Mouse (Mus musculus) midbrain, embryonic 16.5 days (tissue): ENCODE measurements at regions not wholly inside any gene's neighbourhood (a gene's known extent, or its start where the extent isn't known, plus 50 kb on each side); places are given as distances from the start of the nearest gene placed in this dataset.

Experiments
- ATAC-seq: fragments of 200-750 bp; cut with Nextera tagmentation; 2 replicates; pipeline ENCODE4 v1.8.0; 2017; ENCODE audit warnings: moderate TSS enrichment
- H3K27ac ChIP-seq: fragments of 300-500 bp; sonication (generic); 2 replicates; pipeline ENCODE4 v1.5.1; 2014; ENCODE audit warnings: mild to moderate bottlenecking, low read length, mixed read lengths
- H3K27me3 ChIP-seq: fragments of 300-500 bp; sonication (generic); 2 replicates; pipeline ENCODE4 v1.6.1; 2014; ENCODE audit warnings: low read depth, low read length, mixed read lengths; ENCODE audit not compliant: control insufficient read depth, insufficient read depth
- H3K36me3 ChIP-seq: fragments of 300-500 bp; sonication (generic); 2 replicates; pipeline ENCODE4 v1.6.1; 2014; ENCODE audit warnings: mild to moderate bottlenecking, low read length, moderate library complexity, mixed read lengths; ENCODE audit not compliant: control insufficient read depth, insufficient read depth
- H3K4me1 ChIP-seq: fragments of 300-500 bp; sonication (generic); 2 replicates; pipeline ENCODE4 v1.6.1; 2014; ENCODE audit warnings: mild to moderate bottlenecking, low read length, mixed read lengths; ENCODE audit not compliant: control insufficient read depth, insufficient read depth
- H3K4me2 ChIP-seq: fragments of 300-500 bp; sonication (generic); 2 replicates; pipeline ENCODE4 v1.6.1; 2014; ENCODE audit warnings: mild to moderate bottlenecking, low read length, mixed read lengths
- H3K4me3 ChIP-seq: fragments of 300-500 bp; sonication (generic); 2 replicates; pipeline ENCODE4 v1.5.1; 2014; ENCODE audit warnings: low read depth, mild to moderate bottlenecking, low read length, moderate library complexity, mixed read lengths
- H3K9ac ChIP-seq: fragments of 300-500 bp; sonication (generic); 2 replicates; pipeline ENCODE4 v1.6.1; 2014; ENCODE audit warnings: low read depth, low read length, mixed read lengths
- H3K9me3 ChIP-seq: fragments of 300-500 bp; sonication (generic); replicated peaks from 2 replicates; pipeline ENCODE4 v1.6.1; 2014; ENCODE audit warnings: mild to moderate bottlenecking, low read length, mixed read lengths; ENCODE audit not compliant: control insufficient read depth, poor library complexity, severe bottlenecking
- WGBS: fragments of 180-500 bp; shearing (Covaris S2); extraction: QIAGEN DNeasy Blood & Tissue Kit; methylation state at CpG from one replicate; pipeline ENCODE4 v1.1.7; 2014; 5-methylcytosine and 5-hydroxymethylcytosine counted together

DNA sequence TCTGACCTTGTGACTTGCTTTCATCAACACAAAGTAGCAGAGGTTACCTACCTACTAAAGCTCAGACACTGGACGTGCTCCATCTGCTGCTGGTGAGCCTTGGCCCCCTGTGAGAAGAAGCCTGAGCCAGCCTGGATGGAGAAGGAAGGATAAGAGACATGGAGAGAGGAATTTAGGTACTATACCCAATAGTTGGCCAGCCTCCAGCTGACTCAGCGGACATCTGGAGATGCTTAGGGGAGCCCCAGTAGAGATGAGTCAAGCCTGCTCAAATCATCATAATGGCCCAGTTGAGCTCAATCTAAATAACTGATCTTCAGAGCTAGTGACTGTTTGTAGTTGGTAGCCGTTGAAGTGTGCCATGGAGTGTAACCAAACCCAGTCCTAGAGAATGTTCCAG is 53.7 kb upstream of the Ripply2 start:
- H3K9ac ChIP-seq, result no peak overlapping the region
- no peak overlapping the region for H3K4me3 ChIP-seq
- no peaks in the 10 kb centered on the region for H3K9me3 ChIP-seq
- H3K27me3 ChIP-seq, result no peaks in the 10 kb centered on the region
- no peaks in the 10 kb centered on the region for H3K4me1 ChIP-seq
- WGBS, result 75% methylated on average over 3 of the region's 3 CpGs
- no peaks in the 10 kb centered on the region for H3K36me3 ChIP-seq
- no peak for ATAC-seq
- no peak overlapping the region for H3K27ac ChIP-seq
- no peak overlapping the region for H3K4me2 ChIP-seq

DNA sequence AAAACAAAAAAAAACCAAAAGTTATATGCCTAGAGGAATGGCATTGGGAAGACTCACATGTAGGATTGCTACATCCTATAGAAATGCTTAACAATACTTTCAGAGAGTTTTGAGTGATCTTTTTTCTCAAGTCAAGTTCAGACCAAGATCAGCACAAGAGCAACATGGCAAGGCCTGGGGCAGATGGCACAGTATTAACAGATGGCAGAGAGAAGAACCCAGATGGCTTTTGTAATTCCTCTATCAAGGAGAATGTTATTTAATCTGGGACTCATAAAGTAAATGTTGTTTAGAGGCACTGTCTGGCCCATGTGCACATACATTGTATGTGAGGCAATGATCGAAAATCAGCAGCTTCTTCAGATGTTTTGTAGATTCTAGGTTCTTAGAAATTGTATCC is 58.3 kb upstream of the Ripply2 start:
- Histone ChIP-seq H3K9me3 (no peaks in the 10 kb centered on the region), H3K9ac (no peak overlapping the region), H3K36me3 (no peaks in the 10 kb centered on the region), H3K4me1 (peaks cover under 1% of the 10 kb centered on the region; the same call in 1 of the 2 replicates), H3K4me2 (no peak overlapping the region), H3K27me3 (no peaks in the 10 kb centered on the region), H3K4me3 (no peak overlapping the region), H3K27ac (no peak overlapping the region)
- no peak for ATAC-seq
- 86% methylated on average over 1 of the region's 1 CpGs for WGBS

DNA sequence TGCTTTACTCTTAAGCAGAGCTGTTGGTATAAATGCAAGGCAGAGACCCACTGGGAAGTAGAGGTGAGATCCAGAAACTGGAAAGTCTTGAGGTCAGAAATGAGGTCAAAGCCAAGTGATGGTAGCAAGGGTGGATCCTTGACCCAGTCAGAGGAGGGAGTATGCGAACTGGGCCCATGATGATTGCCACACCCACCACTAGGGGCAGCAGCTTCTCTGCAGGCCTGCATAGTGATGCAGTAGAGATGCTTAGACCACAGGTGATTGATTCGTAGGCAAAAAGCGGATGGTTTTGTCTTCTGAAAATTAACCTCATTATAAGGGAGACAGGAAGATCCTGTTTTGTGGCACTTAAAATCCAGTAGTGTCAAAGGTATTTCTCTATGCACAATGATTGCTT is 59.6 kb upstream of the Ripply2 start:
- Histone ChIP-seq H3K4me1 (peaks cover 7% of the 10 kb centered on the region), H3K9me3 (no peaks in the 10 kb centered on the region), H3K4me3 (no peak overlapping the region), H3K36me3 (no peaks in the 10 kb centered on the region), H3K27ac (no peak overlapping the region), H3K4me2 (no peak overlapping the region), H3K9ac (no peak overlapping the region), H3K27me3 (no peaks in the 10 kb centered on the region)
- WGBS, result 84% methylated on average over 3 of the region's 3 CpGs
- ATAC-seq, result no peak

GRCm38 (mm10) chr9:86951958-86952509 is 63.3 kb upstream of the Ripply2 start:
- ATAC-seq, result peak; percentile 79
- Histone ChIP-seq H3K27ac (no peak overlapping the region), H3K4me2 (0 out of 2 replicates have a peak overlapping the region, but pooled peaks have one; percentile 0)

GRCm38 (mm10) chr9:86949885-86950284 is 65.5 kb upstream of the Ripply2 start:
- Histone ChIP-seq H3K9me3 (no peaks in the 10 kb centered on the region), H3K27me3 (no peaks in the 10 kb centered on the region), H3K4me2 (no peak overlapping the region), H3K4me3 (no peak overlapping the region), H3K9ac (no peak overlapping the region), H3K36me3 (no peaks in the 10 kb centered on the region), H3K27ac (no peak overlapping the region), H3K4me1 (peaks cover 7% of the 10 kb centered on the region)
- no peak for ATAC-seq
- WGBS, result 8% methylated on average over 1 of the region's 1 CpGs

More at GRCm38 (mm10) chr9:86951958-86952509, 63.3 kb upstream of the Ripply2 start:
- Histone ChIP-seq H3K9me3 (no peaks in the 10 kb centered on the region), H3K4me3 (no peak overlapping the region), H3K27me3 (no peaks in the 10 kb centered on the region), H3K36me3 (no peaks in the 10 kb centered on the region), H3K4me1 (peaks cover 7% of the 10 kb centered on the region), H3K9ac (no peak overlapping the region)
- whole genome bisulfite sequencing, result 51% methylated on average over 11 of the region's 11 CpGs

DNA sequence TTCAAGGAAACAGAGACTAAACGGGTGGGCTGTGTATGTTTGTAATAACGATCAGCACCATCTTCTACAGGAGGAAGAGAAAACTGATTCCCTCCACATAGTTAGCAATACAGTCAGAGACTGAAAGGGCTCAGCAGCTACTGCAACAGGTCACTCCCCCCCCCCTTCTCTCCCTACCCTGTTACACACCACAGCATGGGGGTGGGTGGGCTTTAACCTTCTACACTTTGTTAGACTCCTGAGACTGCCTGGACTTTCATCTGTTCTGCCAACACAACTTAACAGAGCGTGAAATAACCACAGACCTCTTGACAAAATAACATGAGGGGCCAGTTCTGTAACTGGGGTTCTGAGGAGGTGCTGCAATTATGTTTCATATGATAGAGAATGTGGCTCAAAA is 50.7 kb upstream of the Snap91 start:
- no peak overlapping the region for H3K4me2 ChIP-seq
- H3K27ac ChIP-seq, result no peak overlapping the region

More for the DNA sequence above, 50.7 kb upstream of the Snap91 start:
- Histone ChIP-seq H3K4me3 (no peak overlapping the region), H3K9ac (no peak overlapping the region), H3K27me3 (no peaks in the 10 kb centered on the region), H3K4me1 (no peaks in the 10 kb centered on the region), H3K36me3 (no peaks in the 10 kb centered on the region), H3K9me3 (no peaks in the 10 kb centered on the region)
- no peak for ATAC-seq
- WGBS, result 75% methylated on average over 3 of the region's 3 CpGs
